Mouse (Mus musculus): ENCODE results near the gene Unc45b.
A peak's percentile ranks its signal among the peaks of the same experiment; 100 is the strongest.
"Not testable (repeated sequence)": the region's sequence is repeated elsewhere in the genome, so short reads cannot be mapped to it uniquely, and the experiment has no call there.

Unc45b gene

DNA sequence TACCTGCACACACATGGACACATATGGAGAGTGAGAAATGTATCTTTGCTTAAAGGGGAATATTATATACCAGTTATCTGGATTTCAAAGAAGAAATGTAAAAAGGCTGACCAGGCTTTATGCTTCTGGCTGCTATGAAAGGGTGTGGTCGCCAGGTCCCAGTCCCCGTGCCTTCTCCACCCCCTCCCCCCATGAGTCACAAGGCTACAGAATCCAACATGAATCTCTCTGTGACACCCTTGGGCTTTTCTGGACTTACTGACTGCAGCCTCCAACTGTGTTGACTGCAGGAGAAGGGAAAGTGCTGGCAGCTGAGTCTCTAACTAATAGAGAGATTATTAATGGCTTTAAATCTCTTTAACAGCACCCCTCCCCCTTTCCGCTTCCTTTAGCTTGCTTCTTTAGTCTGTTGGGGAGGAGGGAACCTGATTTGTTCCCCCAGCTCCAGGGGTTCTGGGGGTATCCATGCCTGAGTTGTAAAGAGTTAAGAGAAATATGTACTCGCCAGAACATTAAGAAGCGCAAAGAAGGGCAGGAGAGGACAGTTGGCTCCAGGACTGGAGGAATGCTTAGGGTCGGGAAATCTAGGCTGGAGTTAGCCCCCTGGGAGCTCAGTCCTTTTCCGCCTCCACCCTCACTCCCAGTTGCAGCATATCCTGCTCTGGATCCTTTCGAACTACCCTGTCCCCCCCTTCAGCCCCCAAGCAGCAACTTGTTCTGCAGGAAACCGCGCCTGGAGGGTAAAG lies 40.6 kb downstream of the Unc45b start, which contains the start of gene Slfn5:
Gene Slfn5 (plus strand): TSS at position 614 of the 746 bp plus-strand sequence.
- DNase-seq: no peak

DNA sequence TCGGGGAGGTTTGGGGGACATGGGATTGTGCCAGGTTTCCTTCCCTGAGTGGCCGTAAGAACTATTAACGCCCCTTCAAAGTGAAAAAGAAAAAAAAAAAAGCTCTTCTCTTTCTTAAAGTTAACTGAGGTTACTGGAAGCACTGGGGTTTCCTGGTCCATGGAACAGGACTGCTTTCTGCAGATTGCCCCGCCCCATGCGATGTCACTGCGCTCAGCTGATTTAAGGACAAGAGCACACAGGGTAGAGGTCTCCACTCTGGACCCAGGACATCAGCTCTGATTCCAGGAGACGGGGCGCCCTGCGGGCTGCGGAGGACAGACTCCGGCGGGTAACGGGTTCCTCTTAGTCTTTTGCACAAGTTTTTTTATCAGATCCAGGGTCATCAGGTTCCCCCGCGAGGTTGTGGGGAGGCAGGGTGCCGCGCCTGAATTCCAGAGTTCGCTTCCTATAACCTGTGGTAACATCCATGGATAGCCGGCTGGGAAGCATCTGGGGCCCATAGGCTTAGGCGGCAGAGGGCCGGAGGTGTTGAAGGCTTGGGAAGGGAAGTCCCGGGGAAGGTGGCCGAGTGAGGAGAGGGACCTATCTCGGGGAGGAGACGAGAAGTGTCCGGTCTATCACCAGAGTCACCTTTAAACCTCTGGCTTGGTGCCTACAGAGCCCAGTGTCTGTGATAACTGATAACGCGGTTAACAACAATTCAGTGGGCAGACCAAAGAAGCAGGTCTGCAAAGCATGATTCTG lies 41.7 kb downstream of the Unc45b start:
- peak; percentile 67 for DNase-seq

DNA sequence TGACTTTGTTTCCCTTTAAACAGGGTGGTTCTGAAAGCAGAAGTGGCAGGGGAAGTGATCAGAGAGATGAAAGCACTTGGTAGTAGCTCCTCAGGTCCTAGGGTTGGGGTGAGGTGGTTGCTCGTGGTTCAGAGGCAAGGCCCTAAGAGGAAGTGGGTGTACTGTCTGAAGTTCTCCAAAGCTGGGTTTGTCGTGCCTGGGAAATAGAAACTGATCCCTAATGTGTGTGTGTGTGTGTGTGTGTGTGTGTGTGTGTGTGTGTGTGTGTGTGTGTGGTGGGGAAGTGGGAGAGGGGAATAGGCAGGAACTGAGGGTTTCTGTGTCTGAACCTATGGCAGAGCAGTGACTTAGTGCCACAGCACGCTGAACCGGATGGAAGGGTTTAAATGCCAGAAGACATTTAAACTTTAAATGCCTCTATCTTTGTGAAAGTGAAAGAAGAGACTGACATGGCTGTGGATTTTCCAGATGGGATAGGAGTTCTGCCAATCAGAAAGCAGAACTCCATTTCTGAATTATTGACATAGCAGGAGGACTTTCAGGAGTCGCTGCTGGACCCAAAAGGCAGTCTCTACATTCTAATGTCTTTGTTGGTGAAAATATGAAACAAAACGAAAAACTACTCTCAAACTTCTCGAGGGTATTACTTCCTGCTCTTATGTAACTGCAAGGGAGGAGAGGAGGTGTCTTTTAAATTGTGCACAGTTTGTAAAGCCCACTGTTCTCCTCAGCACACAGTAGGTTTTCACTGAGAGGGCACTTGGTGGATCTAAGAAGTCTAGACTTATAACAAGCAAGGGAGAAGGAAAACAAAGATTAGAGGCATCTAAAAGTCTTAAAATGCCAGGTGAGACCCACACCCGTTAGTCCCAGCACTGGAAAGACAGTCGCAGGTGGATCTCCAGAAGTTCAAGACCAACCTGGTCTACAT lies 42.5 kb downstream of the Unc45b start:
- DNase-seq: peak; percentile 73

DNA sequence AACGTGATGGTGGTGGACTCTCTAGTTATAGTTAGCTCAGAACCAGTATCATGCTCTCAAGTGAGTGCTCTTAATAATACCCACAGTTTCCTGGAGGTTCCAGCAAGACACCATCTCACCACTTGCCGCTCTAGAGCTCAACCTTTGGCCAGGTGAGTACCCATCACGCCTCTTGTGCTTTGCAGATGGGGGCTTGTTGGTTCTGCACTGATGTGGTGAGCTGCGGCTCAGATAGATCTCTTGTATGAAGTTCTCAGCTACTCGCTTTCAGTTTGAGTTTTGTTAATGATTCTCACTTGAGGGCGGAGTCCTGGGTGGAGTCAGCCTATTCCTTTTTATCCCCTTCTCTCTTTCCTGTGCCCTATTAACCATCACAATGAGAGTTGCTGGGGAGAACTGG lies 44.3 kb downstream of the Unc45b start:
- DNase-seq: no peak

DNA sequence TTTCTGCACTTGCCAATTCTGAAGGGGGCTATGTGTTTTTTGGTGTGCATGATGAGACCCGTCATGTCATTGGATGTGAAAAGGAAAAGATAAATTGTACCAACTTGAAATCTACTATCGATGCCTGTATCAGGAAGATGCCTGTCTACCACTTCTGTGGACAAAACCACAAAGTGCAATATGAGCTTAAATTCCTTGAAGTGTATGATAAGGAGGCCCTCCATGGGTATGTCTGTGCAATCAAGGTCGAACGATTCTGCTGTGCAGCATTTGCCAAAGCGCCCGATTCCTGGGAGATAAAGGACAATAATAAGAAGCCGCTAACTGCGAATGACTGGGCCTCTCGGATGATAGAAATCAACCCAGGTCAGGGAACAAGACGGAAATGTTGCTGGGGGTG lies 46.6 kb downstream of the Unc45b start:
- no peak for DNase-seq

DNA sequence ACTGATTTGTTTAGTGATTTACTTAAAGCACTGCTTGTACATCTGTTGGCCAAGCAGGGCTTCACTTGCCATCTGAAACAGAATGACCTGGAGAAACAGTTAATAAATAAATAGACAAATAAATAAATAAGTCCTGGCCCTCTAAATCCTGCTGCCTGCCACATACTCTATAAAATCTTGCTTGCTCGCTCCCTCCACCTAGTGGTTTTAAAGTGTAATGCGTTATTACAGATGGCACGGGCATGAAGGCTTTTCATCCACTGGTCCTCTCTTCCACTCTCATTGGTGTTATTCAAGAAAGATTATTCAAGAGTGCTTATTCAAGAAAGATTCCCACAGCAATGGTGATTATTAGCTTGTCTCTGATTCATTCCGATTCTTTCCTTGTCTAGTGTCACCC lies 49.3 kb downstream of the Unc45b start:
- peak; percentile 59 for DNase-seq

DNA sequence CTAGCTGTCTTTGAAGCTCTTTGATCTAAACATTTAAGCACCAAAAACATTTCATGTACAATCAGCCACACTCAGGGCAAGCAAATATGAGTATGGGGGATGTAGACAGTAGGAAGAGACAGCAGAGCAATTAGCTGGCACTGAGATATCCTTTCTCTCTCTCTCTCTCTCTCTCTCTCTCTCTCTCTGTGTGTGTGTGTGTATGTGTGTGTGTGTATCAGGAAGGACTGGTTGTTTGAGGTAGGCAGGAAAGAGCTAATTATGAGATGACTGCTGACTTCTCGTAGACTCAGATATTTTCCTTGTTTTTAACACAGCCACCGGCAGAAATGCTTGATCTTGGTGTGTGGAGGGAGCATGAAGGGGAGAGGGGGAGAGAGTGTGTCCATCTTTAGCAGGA lies 51.4 kb downstream of the Unc45b start:
- DNase-seq: no peak

DNA sequence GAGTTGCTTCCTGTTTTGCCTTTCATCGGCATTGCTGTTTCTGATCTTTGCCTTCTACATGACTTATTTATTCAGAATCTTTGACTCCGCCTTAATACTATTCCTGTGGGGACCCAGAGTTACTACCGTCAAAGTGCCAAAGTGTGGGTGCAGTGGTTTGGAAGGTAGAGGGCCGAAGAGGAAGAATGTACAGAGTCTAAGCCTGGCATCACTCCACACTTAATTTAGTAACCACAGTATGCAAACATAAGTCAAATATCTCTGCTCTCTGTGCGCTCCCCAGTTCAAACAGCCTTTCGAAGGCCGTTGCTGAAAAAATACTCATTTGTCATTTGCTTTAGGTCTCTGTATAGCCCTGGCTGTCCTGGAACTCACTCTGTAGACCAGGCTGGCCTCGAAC lies 51.9 kb downstream of the Unc45b start:
- DNase-seq: no peak

DNA sequence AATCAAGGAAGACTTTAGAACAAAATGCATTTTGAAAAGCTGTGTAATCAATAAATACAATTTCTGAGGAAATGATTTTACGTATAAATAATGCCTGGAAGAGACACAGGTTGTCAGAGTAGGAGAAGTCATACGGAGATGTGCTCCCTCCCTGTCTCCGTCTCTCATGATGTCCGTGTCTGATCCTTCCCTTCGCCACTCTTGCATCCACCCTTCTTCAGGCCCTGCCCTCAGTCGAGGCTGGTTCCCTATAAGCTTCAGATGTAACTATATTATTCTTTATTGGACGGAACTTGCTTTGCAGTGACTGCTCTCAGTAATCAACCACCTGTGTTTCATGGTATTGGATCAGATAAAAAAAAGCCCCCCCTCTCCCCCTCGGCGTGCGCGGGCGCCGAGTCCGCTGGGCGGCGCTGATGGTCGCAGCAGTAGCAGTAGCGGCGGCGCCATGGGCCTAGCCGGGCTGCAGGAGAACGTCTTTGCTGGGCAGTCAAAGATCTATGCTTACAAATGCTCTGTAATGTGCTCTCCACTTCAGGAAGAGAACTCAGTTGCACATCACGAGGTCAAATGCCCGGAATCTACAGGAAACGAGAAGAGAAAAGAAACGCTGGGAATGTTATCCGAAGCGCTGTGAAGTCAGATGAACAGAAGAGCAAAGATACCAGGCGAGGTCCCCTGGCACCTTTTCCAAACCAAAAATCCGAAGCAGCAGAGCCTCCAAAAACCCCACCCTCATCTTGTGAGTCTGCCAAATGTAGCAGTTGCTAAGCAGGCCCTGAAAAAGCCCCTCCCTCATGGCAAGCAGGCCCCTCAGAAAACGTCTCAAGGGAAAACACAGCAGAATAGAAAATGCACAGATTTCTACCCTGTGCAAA lies 60.6 kb downstream of the Unc45b start:
- peak; percentile 62 for DNase-seq

DNA sequence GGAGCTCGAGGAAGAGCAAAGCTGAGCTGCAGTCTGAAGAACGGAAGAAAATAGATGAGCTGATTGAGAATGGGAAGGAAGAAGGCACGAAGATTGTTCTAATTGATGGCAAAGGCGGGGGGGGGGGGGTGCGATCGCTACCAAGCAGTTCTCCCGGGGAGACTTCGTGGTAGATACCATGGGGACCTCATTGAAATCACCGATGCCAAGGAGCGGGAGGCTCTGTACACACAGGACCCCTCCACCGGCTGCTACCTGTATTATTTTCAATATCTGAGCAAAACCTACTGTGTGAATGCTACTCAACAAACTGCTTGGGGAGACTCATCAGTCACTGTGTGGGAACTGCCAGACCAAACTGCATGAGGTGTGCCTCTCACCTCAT lies 61.2 kb downstream of the Unc45b start:
- DNase-seq: no peak

DNA sequence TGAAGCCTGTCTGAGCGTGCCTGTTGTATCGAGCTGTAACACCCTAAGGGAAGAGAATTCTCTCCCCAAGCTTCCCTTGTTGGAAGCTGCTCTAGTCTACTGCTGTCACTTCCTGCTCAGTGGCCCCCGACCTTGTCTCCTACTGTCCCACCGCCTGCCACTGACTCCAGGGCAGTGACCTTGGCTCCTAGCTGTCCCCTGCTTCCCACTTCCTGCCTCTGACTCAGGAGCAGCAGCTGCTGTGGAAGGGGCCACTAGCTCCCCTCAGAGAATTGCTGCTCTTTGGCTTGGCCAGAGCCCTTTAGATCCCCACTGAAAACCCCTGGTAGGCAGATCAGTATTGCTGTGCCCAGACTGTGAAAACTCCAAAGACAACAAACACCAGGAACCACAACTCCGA lies 63.6 kb downstream of the Unc45b start:
- DNase-seq: peak; percentile 44

DNA sequence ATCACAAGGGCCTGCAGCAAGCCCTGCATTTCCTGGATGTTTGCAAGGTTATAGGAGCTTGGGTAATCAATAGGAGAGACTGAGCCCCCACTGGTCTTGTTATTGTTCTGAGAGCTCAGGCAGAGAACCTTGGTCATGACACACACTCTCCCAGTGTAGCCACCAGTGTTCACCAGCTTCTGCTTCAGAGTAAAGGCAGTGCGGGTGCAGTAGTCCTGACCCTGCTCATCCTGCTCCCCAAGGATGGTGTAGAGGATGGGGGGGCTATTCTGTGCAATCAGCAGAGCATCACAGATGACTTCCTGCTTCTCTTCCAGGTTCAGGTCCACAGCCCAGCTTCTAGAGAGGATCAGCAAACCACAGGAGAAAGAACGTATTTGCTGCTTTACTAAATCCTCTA lies 72.1 kb downstream of the Unc45b start:
- DNase-seq: not testable (repeated sequence)

DNA sequence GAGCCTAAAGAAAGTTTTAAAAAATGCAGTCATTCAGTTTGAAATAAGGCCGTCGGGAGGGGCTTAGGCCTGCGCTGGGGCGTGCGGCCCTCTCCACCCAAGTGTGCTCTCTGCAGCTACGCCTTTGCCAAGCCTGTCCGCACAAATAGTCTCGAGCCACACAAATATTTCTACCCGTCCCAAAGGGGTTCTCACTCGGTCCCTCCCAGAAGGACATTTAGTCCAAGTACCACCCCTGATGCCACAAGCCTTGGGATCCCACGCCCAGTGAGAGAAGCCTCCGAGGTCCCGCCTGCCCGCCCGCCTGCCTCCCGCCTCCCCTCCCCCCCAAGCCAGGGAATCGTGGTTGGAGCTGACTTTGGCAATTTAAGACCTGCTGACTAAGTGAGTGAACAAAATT lies 72.8 kb downstream of the Unc45b start:
- DNase-seq: no peak

DNA sequence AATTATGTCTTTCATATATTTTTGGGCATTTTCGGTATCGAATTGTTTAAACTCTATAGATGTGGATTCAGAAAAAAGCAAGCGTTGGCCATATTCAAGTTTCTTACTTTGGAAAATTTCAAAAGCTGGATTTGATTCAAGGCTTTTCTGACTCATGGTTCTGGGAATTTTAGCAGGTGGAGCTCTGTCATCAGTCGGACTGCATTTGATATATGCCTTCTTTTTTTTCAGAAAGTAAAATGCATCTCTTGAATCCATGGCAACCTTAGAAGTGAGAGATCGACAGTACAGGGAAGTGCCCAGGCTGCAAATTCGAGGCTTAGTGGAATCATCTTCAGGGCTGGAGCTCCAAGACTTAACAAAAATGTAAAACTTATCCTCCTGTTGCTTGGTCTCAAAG lies 77.3 kb downstream of the Unc45b start:
- DNase-seq: no peak

DNA sequence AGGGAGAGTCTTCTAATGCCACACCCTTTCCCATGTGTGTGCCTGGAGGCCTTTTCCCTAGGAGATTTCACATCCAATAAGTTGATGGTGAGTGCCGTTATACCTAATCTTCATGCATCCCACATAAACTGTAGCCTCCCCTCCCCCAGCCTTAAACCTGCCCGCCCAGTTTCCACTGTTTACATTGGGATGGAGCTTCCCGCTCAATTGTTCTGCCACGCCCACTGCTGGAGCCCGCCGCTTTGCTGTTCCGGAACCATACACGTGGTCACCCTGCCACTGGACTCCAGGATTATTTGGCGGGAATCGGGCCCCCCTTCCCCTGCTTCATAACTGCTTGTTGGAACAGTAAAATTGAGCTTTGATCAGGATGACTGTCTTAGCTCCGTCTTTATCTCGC lies 79.0 kb downstream of the Unc45b start:
- no peak for DNase-seq

DNA sequence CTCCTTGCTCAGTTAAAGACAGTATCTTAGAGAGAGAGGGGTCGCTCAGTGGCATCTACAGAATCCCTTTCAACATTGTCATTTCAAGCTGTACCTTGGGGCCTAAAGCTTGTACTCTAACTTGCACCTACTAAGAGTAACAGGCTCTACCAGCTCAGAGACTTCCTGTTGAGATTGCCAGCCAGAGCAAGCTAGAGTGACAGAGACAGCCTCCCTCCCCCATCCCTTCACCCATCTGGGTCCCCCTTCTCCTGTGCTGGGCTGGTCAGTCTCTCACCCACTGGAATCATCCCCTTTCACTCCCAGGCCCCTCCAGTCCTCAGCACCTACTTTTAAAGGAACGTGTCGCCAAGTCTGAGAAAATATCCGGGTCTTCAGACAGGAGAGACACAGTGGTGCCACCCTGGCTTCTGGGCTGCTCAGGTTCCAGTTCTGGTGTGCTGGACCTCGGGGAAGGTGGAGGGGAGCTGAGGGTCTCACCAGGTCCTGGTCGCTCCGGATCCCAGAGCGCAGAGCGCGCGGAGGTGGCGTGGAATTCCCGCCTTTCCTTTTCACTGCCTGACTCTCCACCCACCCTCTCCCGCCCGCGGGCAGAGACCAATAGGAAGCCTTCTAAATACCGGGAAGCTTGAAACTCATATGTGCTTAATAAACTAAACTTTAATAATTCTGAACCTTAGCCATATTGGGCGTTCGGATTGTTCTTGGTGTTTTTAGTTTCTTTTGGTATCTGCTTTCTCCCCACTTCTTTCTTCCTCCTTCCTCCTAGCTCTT lies 80.4 kb downstream of the Unc45b start:
- peak; percentile 44 for DNase-seq

DNA sequence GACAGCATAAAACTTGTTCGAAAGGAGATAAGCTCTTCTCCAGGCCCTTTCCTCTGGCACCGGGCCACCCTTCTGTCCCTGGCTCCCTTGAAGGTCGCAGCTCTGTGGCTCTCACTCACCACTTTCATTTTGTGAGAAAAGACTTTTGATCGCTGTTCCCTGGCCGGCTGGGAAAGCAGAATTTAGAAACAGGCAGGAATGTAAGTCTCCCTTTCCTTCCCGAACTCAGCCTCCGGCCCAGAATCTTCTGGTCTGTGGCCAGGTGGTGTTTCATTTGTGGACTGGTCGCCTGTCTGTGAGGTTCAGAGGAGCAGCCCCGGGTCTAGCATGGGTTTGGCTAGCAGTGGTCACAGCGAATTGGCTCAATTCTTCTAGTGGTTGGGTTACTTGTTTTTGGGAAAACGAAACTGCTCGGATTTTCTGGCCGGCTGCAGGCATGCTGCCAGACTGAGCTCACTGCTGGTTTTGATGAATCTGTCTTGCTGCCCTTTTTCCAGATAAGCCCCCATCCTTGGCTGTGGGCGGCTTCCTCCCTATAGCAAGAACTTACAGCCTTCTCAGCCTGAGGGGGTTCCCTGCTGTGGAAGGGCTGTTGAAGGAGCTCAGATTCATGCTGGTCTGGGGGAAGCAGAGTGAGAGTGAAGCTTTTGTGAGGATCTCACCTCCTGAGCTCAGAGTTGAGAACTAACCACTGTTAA lies 81.3 kb downstream of the Unc45b start, which contains the start of gene Slfn9:
Gene Slfn9 (minus strand): TSS at position 362 of the 698 bp plus-strand sequence.
- peak; percentile 26 for DNase-seq
